ENCODE assay signal across 18 mouse cellular contexts in genomic region chr17:54735836-54736235, GRCm38 (mm10).
"Had no signal": no experiment of that assay in that cellular context is flagged by ENCODE, and none has a peak within 500 bp of the region (broad histone marks: within the 10 kb centered on the region; RNA-seq: fewer than 3 reads in every experiment).

No protein-coding gene starts in this region.

- H3K9me3 ChIP-seq: midbrain, embryonic 10.5 days; midbrain, embryonic 12.5 days; neural tube, embryonic 13.5 days; neural tube, embryonic 15.5 days had no signal

- DNase-seq: lung, adult 18-20 months; lung, embryonic 14.5 days; lung, postnatal 10 days; lung, postnatal 4 days; midbrain, embryonic 14.5 days; retina, postnatal 1 day; right cerebral cortex, postnatal 25 days; right cerebral cortex, postnatal 4 days; spleen, adult 18-20 months; thymus, adult 2 months; thymus, postnatal 25 days; thymus, postnatal 4 days had no signal

- H3K4me3 ChIP-seq: midbrain, embryonic 10.5 days; midbrain, embryonic 12.5 days; myocyte; neural tube, embryonic 13.5 days; neural tube, embryonic 15.5 days had no signal

- H3K27me3 ChIP-seq: midbrain, embryonic 12.5 days; neural tube, embryonic 13.5 days; neural tube, embryonic 15.5 days had no signal

- ATAC-seq: midbrain, embryonic 16.5 days had no signal

- H3K4me1 ChIP-seq: midbrain, embryonic 10.5 days; midbrain, embryonic 12.5 days; neural tube, embryonic 13.5 days; neural tube, embryonic 15.5 days had no signal

- H3K9ac ChIP-seq: lung, embryonic 14.5 days; midbrain, embryonic 12.5 days; neural tube, embryonic 13.5 days; neural tube, embryonic 15.5 days had no signal

- H3K4me2 ChIP-seq: lung, embryonic 14.5 days; midbrain, embryonic 12.5 days; neural tube, embryonic 13.5 days; neural tube, embryonic 15.5 days had no signal

- H3K27ac ChIP-seq: midbrain, embryonic 10.5 days; midbrain, embryonic 12.5 days; neural tube, embryonic 13.5 days; neural tube, embryonic 15.5 days had no signal

- H3K36me3 ChIP-seq: midbrain, embryonic 10.5 days; midbrain, embryonic 12.5 days; neural tube, embryonic 13.5 days; neural tube, embryonic 15.5 days had no signal
